Mouse (Mus musculus): ENCODE measurements around the gene Opalin. TPM values are rescaled to one million over a fixed set of nuclear protein-coding genes. Genes with fewer than 3 reads are reported as not detected.

Gene Opalin
- polyA plus RNA-seq, 1 experiment from 2014 or later, result 0.08 TPM

- no peaks in the 10 kb centered on the region for H3K27me3 ChIP-seq (replicated peaks; ENCODE audit: insufficient read depth, low read length)
- no peak overlapping the region for H3K4me2 ChIP-seq (replicated peaks; ENCODE audit: low read depth, low read length)
- H3K27ac ChIP-seq (ENCODE audit: low read length), result no peak overlapping the region
- H3K36me3 ChIP-seq (ENCODE audit: insufficient read depth, low read length), result no peaks in the 10 kb centered on the region
- H3K4me3 ChIP-seq (ENCODE audit: low read depth, low read length), result no peak overlapping the region
- DNase-seq (ENCODE audit: low spot score) (no peak), ATAC-seq (no peak)
- WGBS, result 94% methylated on average over 9 of the region's 9 CpGs
- TF ChIP-seq CTCF (IDR thresholded peaks at IDR 0.05), result no peak
- no peak for TF ChIP-seq EP300 (IDR thresholded peaks at IDR 0.05)
- H3K9ac ChIP-seq (replicated peaks; ENCODE audit: low read depth), result no peak overlapping the region
- no peaks in the 10 kb centered on the region for H3K4me1 ChIP-seq (ENCODE audit: insufficient read depth, low read depth, low read length)
- H3K9me3 ChIP-seq (ENCODE audit: low read length), result no peaks in the 10 kb centered on the region
Observed at GRCm38 (mm10) chr19:41027601-41028000, 49.3 kb downstream of the Opalin start.

- no peaks in the 10 kb centered on the region for H3K9me3 ChIP-seq (ENCODE audit: low read length)
- no peak for ATAC-seq
- DNase-seq (ENCODE audit: low spot score), result no peak
- TF ChIP-seq EP300 (IDR thresholded peaks at IDR 0.05) (no peak), CTCF (IDR thresholded peaks at IDR 0.05) (no peak)
- no peak overlapping the region for H3K27ac ChIP-seq (ENCODE audit: low read length)
- no peaks in the 10 kb centered on the region for H3K4me1 ChIP-seq (ENCODE audit: insufficient read depth, low read depth, low read length)
- H3K27me3 ChIP-seq (replicated peaks; ENCODE audit: insufficient read depth, low read length), result no peaks in the 10 kb centered on the region
- no peak overlapping the region for H3K4me3 ChIP-seq (ENCODE audit: low read depth, low read length)
- H3K36me3 ChIP-seq (ENCODE audit: insufficient read depth, low read length), result no peaks in the 10 kb centered on the region
- WGBS, result 84% methylated on average over 5 of the region's 5 CpGs
- no peak overlapping the region for H3K4me2 ChIP-seq (replicated peaks; ENCODE audit: low read depth, low read length)
- H3K9ac ChIP-seq (replicated peaks; ENCODE audit: low read depth), result no peak overlapping the region
Observed at GRCm38 (mm10) chr19:41027024-41027423, 49.9 kb downstream of the Opalin start.

- H3K36me3 ChIP-seq (ENCODE audit: insufficient read depth, low read length), result no peaks in the 10 kb centered on the region
- no peak overlapping the region for H3K4me3 ChIP-seq (ENCODE audit: low read depth, low read length)
- H3K27me3 ChIP-seq (replicated peaks; ENCODE audit: insufficient read depth, low read length), result no peaks in the 10 kb centered on the region
- TF ChIP-seq EP300 (IDR thresholded peaks at IDR 0.05) (no peak), CTCF (IDR thresholded peaks at IDR 0.05) (no peak)
- no peaks in the 10 kb centered on the region for H3K9me3 ChIP-seq (ENCODE audit: low read length)
- ATAC-seq (no peak), DNase-seq (ENCODE audit: low spot score) (no peak)
- 80% methylated on average over 8 of the region's 8 CpGs for WGBS
- no peak overlapping the region for H3K4me2 ChIP-seq (replicated peaks; ENCODE audit: low read depth, low read length)
- H3K27ac ChIP-seq (ENCODE audit: low read length), result no peak overlapping the region
- H3K4me1 ChIP-seq (ENCODE audit: insufficient read depth, low read depth, low read length), result no peaks in the 10 kb centered on the region
- H3K9ac ChIP-seq (replicated peaks; ENCODE audit: low read depth), result no peak overlapping the region
Observed at GRCm38 (mm10) chr19:41026551-41026950, 50.4 kb downstream of the Opalin start.

GRCm38 (mm10) chr19:41022244-41022643 is 54.7 kb downstream of the Opalin start:
- H3K4me1 ChIP-seq (ENCODE audit: insufficient read depth, low read depth, low read length), result no peaks in the 10 kb centered on the region
- no peaks in the 10 kb centered on the region for H3K36me3 ChIP-seq (ENCODE audit: insufficient read depth, low read length)
- H3K9ac ChIP-seq (replicated peaks; ENCODE audit: low read depth), result no peak overlapping the region
- 50% methylated on average over 4 of the region's 4 CpGs for WGBS
- no peak overlapping the region for H3K27ac ChIP-seq (ENCODE audit: low read length)
- ATAC-seq (no peak), DNase-seq (ENCODE audit: low spot score) (no peak)
- no peaks in the 10 kb centered on the region for H3K9me3 ChIP-seq (ENCODE audit: low read length)
- H3K27me3 ChIP-seq (replicated peaks; ENCODE audit: insufficient read depth, low read length), result no peaks in the 10 kb centered on the region
- no peak for TF ChIP-seq EP300 (IDR thresholded peaks at IDR 0.05)
- TF ChIP-seq CTCF (IDR thresholded peaks at IDR 0.05), result no peak
- H3K4me3 ChIP-seq (ENCODE audit: low read depth, low read length), result no peak overlapping the region
- no peak overlapping the region for H3K4me2 ChIP-seq (replicated peaks; ENCODE audit: low read depth, low read length)

- no peaks in the 10 kb centered on the region for H3K9me3 ChIP-seq (ENCODE audit: low read length)
Observed at GRCm38 (mm10) chr19:41020537-41020936, 56.4 kb downstream of the Opalin start.

GRCm38 (mm10) chr19:41019164-41019675 is 57.7 kb downstream of the Opalin start:
- H3K4me3 ChIP-seq (ENCODE audit: low read depth, low read length), result no peak overlapping the region
- H3K9me3 ChIP-seq (ENCODE audit: low read length), result no peaks in the 10 kb centered on the region
- H3K27me3 ChIP-seq (replicated peaks; ENCODE audit: insufficient read depth, low read length), result no peaks in the 10 kb centered on the region
- no peak for DNase-seq (ENCODE audit: low spot score)
- no peaks in the 10 kb centered on the region for H3K36me3 ChIP-seq (ENCODE audit: insufficient read depth, low read length)
- TF ChIP-seq EP300 (IDR thresholded peaks at IDR 0.05) (no peak), CTCF (IDR thresholded peaks at IDR 0.05) (no peak)
- no peak for ATAC-seq
- H3K27ac ChIP-seq (ENCODE audit: low read length), result no peak overlapping the region
- H3K9ac ChIP-seq (replicated peaks; ENCODE audit: low read depth), result no peak overlapping the region
- 60% methylated on average over 5 of the region's 5 CpGs for WGBS
- H3K4me1 ChIP-seq (ENCODE audit: insufficient read depth, low read depth, low read length), result no peaks in the 10 kb centered on the region
- no peak overlapping the region for H3K4me2 ChIP-seq (replicated peaks; ENCODE audit: low read depth, low read length)

More at GRCm38 (mm10) chr19:41020537-41020936, 56.4 kb downstream of the Opalin start:
- Histone ChIP-seq H3K36me3 (ENCODE audit: insufficient read depth, low read length) (no peaks in the 10 kb centered on the region), H3K9ac (replicated peaks; ENCODE audit: low read depth) (no peak overlapping the region), H3K4me1 (ENCODE audit: insufficient read depth, low read depth, low read length) (no peaks in the 10 kb centered on the region), H3K4me3 (ENCODE audit: low read depth, low read length) (no peak overlapping the region), H3K4me2 (replicated peaks; ENCODE audit: low read depth, low read length) (no peak overlapping the region), H3K27ac (ENCODE audit: low read length) (no peak overlapping the region), H3K27me3 (replicated peaks; ENCODE audit: insufficient read depth, low read length) (no peaks in the 10 kb centered on the region)
- 55% methylated on average over 3 of the region's 3 CpGs for WGBS
- no peak for DNase-seq (ENCODE audit: low spot score)
- ATAC-seq, result no peak
- TF ChIP-seq EP300 (IDR thresholded peaks at IDR 0.05) (no peak), CTCF (IDR thresholded peaks at IDR 0.05) (no peak)

Data from lung, postnatal 0 days (tissue).